ENCODE assay signal across 8 mouse cellular contexts in genomic region chr2:75960366-75961330, GRCm38 (mm10). TPM values are rescaled to one million over a fixed set of nuclear protein-coding genes. Genes with fewer than 3 reads are reported as not detected.
DNase-seq lines count a peak whose midpoint lies in the region; ATAC-seq lines count a peak whose summit lies in the region.

No protein-coding gene starts in this region.

- peak overlapping the region; percentile 19; the same call in 1 of the 2 replicates for H3K27ac ChIP-seq in forebrain, embryonic 16.5 days (ENCODE audit: low read length)
- H3K27ac ChIP-seq in intestine, embryonic 14.5 days (ENCODE audit: low read depth): peak overlapping the region; percentile 39; the same call in 1 of the 2 replicates
- peak overlapping the region; percentile 84 for H3K27ac ChIP-seq in lung, embryonic 16.5 days (ENCODE audit: low read length)

- H3K36me3 ChIP-seq in forebrain, embryonic 16.5 days (ENCODE audit: control insufficient read depth, insufficient read depth): no peaks in the 10 kb centered on the region
- H3K36me3 ChIP-seq in intestine, embryonic 14.5 days (ENCODE audit: control insufficient read depth, insufficient read depth, low read length): no peaks in the 10 kb centered on the region
- no peaks in the 10 kb centered on the region for H3K36me3 ChIP-seq in lung, embryonic 16.5 days (ENCODE audit: control insufficient read depth, insufficient read depth, low read length)

- no peaks in the 10 kb centered on the region for H3K9me3 ChIP-seq in forebrain, embryonic 16.5 days (ENCODE audit: control insufficient read depth, low read length)
- no peaks in the 10 kb centered on the region for H3K9me3 ChIP-seq in intestine, embryonic 14.5 days (ENCODE audit: control insufficient read depth, low read length)
- no peaks in the 10 kb centered on the region for H3K9me3 ChIP-seq in lung, embryonic 16.5 days (ENCODE audit: control insufficient read depth, low read length)

- WGBS in forebrain, embryonic 16.5 days: 48% methylated on average over 15 of the region's 15 CpGs
- whole genome bisulfite sequencing in intestine, embryonic 14.5 days: 54% methylated on average over 15 of the region's 15 CpGs
- 40% methylated on average over 15 of the region's 15 CpGs for WGBS in lung, embryonic 16.5 days

- peak; percentile 21 for DNase-seq in right cerebral cortex, adult 18-20 months
- DNase-seq in right cerebral cortex, adult 2 months (ENCODE audit: low spot score in 2 of 2): no peak
- DNase-seq in intestine, embryonic 14.5 days (ENCODE audit: low spot score): peak; percentile 61
- peak; percentile 82 for DNase-seq in telencephalon, adult 2 months (ENCODE audit: low read depth, low spot score)
- DNase-seq in spleen, postnatal 14 days (ENCODE audit: low spot score in 2 of 2): no peak

- no peaks in the 10 kb centered on the region for H3K27me3 ChIP-seq in forebrain, embryonic 16.5 days (replicated peaks; ENCODE audit: control insufficient read depth, insufficient read depth, low read length)
- no peaks in the 10 kb centered on the region; the same call in 1 of the 2 replicates for H3K27me3 ChIP-seq in intestine, embryonic 14.5 days (replicated peaks; ENCODE audit: control insufficient read depth, insufficient read depth, low read length)
- no peaks in the 10 kb centered on the region for H3K27me3 ChIP-seq in lung, embryonic 16.5 days (ENCODE audit: control insufficient read depth, insufficient read depth, low read depth, low read length)

- peak overlapping the region; percentile 45 for H3K4me2 ChIP-seq in forebrain, embryonic 16.5 days (ENCODE audit: low read length)
- H3K4me2 ChIP-seq in intestine, embryonic 14.5 days (ENCODE audit: low read length): peak overlapping the region; percentile 34; the same call in 1 of the 2 replicates
- H3K4me2 ChIP-seq in lung, embryonic 16.5 days (ENCODE audit: low read depth, low read length): peak overlapping the region; percentile 25

- ATAC-seq in forebrain, embryonic 16.5 days: no peak
- no peak for ATAC-seq in intestine, embryonic 14.5 days (replicated peaks; ENCODE audit: low FRiP score, low TSS enrichment, low read depth)
- ATAC-seq in lung, embryonic 16.5 days (ENCODE audit: low read depth): peak; percentile 58
- no peak for ATAC-seq in activated CD4-positive, CD25-positive, alpha-beta regulatory T cell, adult 4 months

- no peak overlapping the region for H3K9ac ChIP-seq in forebrain, embryonic 16.5 days (replicated peaks; ENCODE audit: low read depth, low read length)
- H3K9ac ChIP-seq in intestine, embryonic 14.5 days (ENCODE audit: low read length): no peak overlapping the region
- H3K9ac ChIP-seq in lung, embryonic 16.5 days (ENCODE audit: low read length): peak overlapping the region; percentile 13

- no peak overlapping the region for H3K4me3 ChIP-seq in forebrain, embryonic 16.5 days (replicated peaks; ENCODE audit: low read length)
- no peak overlapping the region for H3K4me3 ChIP-seq in intestine, embryonic 14.5 days (ENCODE audit: low read depth, low read length)
- no peak overlapping the region for H3K4me3 ChIP-seq in lung, embryonic 16.5 days (ENCODE audit: low read length)

- peaks cover 40% of the 10 kb centered on the region for H3K4me1 ChIP-seq in forebrain, embryonic 16.5 days (replicated peaks; ENCODE audit: control insufficient read depth, insufficient read depth, low read length)
- peaks cover 17% of the 10 kb centered on the region for H3K4me1 ChIP-seq in intestine, embryonic 14.5 days (replicated peaks; ENCODE audit: control insufficient read depth, insufficient read depth, low read length)
- peaks cover 27% of the 10 kb centered on the region for H3K4me1 ChIP-seq in lung, embryonic 16.5 days (replicated peaks; ENCODE audit: control insufficient read depth, insufficient read depth, low read length)

RNA-seq across cellular contexts. Expression of gene Ttc30a2, which starts 17.3 kb away (rescaled TPM):
- 0.67 and 0.98 TPM in 2 replicates for polyA plus RNA-seq in forebrain, embryonic 16.5 days (2015; fragmentation: Nextera tagmentation; extraction: Ambion mirVana)
- 0.44 and 0.51 TPM in 2 replicates for polyA plus RNA-seq in intestine, embryonic 14.5 days (2014; fragmentation: Nextera tagmentation; extraction: Ambion mirVana)
- polyA plus RNA-seq in lung, embryonic 16.5 days (2015; fragmentation: Nextera tagmentation; extraction: Ambion mirVana): 0.34 and 0.54 TPM in 2 replicates
- polyA plus RNA-seq in activated CD4-positive, CD25-positive, alpha-beta regulatory T cell, adult 4 months (2017; shearing (Covaris generic)): not detected

RNA-seq across cellular contexts. Expression of gene Ttc30a1, which starts 21.1 kb away (rescaled TPM):
- 7.4 and 8.4 TPM in 2 replicates for polyA plus RNA-seq in forebrain, embryonic 16.5 days (2015; fragmentation: Nextera tagmentation; extraction: Ambion mirVana)
- polyA plus RNA-seq in intestine, embryonic 14.5 days (2014; fragmentation: Nextera tagmentation; extraction: Ambion mirVana): 6.5 and 7.8 TPM in 2 replicates
- polyA plus RNA-seq in lung, embryonic 16.5 days (2015; fragmentation: Nextera tagmentation; extraction: Ambion mirVana): 8.9 and 10.1 TPM in 2 replicates
- polyA plus RNA-seq in activated CD4-positive, CD25-positive, alpha-beta regulatory T cell, adult 4 months (2017; shearing (Covaris generic)): under 1 TPM; 0.93 to 0.99 TPM

RNA-seq across cellular contexts. Expression of gene Ttc30b, which starts 22.3 kb away (rescaled TPM):
- polyA plus RNA-seq in forebrain, embryonic 16.5 days (2015; fragmentation: Nextera tagmentation; extraction: Ambion mirVana): 19.6 and 22.0 TPM in 2 replicates
- polyA plus RNA-seq in intestine, embryonic 14.5 days (2014; fragmentation: Nextera tagmentation; extraction: Ambion mirVana): 8.0 and 9.3 TPM in 2 replicates
- 20.5 and 22.4 TPM in 2 replicates for polyA plus RNA-seq in lung, embryonic 16.5 days (2015; fragmentation: Nextera tagmentation; extraction: Ambion mirVana)
- 1 to 10 TPM in 1 of 2 experiments, under 1 TPM in 1; 0.52 to 1.5 TPM for polyA plus RNA-seq in activated CD4-positive, CD25-positive, alpha-beta regulatory T cell, adult 4 months (2017; shearing (Covaris generic))

Comparison
In these comparisons a context has a peak if more than half of its experiments do, and no peak if none do; other contexts are left out.
1. DNase-seq: peak in right cerebral cortex, adult 18-20 months (single experiment), intestine, embryonic 14.5 days (single experiment) and telencephalon, adult 2 months (single experiment); none in right cerebral cortex, adult 2 months (0 of 2) and spleen, postnatal 14 days (0 of 2).
2. H3K27ac ChIP-seq: peak in every context shown above with its lines; median percentile 84 in lung, embryonic 16.5 days; 39 in intestine, embryonic 14.5 days; 19 in forebrain, embryonic 16.5 days.
3. Peak in every context shown above with its lines, with median percentiles within 50 percentile points of each other: H3K4me2 ChIP-seq.